Mouse (Mus musculus): ENCODE results near the gene Slc35f6. TPM values are rescaled to one million over a fixed set of nuclear protein-coding genes. Genes with fewer than 3 reads are reported as not detected.
"Not testable (repeated sequence)": the region's sequence is repeated elsewhere in the genome, so short reads cannot be mapped to it uniquely, and the experiment has no call there.

Slc35f6 gene
- polyA plus RNA-seq, 1 experiment from 2014 or later: 28.7 TPM

- peak overlapping the region; percentile 87 for H3K9ac ChIP-seq (ENCODE audit: low read length)
- no peak overlapping the region; the same call in 1 of the 2 replicates for H3K27ac ChIP-seq (ENCODE audit: low read depth, low read length)
- H3K4me2 ChIP-seq (ENCODE audit: low read depth): peak overlapping the region; percentile 62
- DNase-seq (ENCODE audit: low spot score): no peak
- peaks cover 5% of the 10 kb centered on the region for H3K36me3 ChIP-seq (ENCODE audit: control insufficient read depth, insufficient read depth, low read length)
- H3K9me3 ChIP-seq (ENCODE audit: control insufficient read depth, low read length): no peaks in the 10 kb centered on the region
- H3K4me3 ChIP-seq (ENCODE audit: low read depth, low read length): peak overlapping the region; percentile 85
- H3K4me1 ChIP-seq (ENCODE audit: control insufficient read depth, insufficient read depth, low read length): peaks cover 3% of the 10 kb centered on the region; the same call in 1 of the 2 replicates
- no peaks in the 10 kb centered on the region for H3K27me3 ChIP-seq (ENCODE audit: control insufficient read depth, insufficient read depth, low read length)
- WGBS: under 1% methylated on average over 13 of the region's 13 CpGs
- ATAC-seq (ENCODE audit: insufficient read depth, low FRiP score, low TSS enrichment): no peak
Observed at GRCm38 (mm10) chr5:30667215-30667614, 19.5 kb downstream of the Slc35f6 start.

- no peak for ATAC-seq (ENCODE audit: insufficient read depth, low FRiP score, low TSS enrichment)
- peak overlapping the region; percentile 87 for H3K9ac ChIP-seq (ENCODE audit: low read length)
- peaks cover 9% of the 10 kb centered on the region for H3K36me3 ChIP-seq (ENCODE audit: control insufficient read depth, insufficient read depth, low read length)
- no peaks in the 10 kb centered on the region for H3K27me3 ChIP-seq (ENCODE audit: control insufficient read depth, insufficient read depth, low read length)
- H3K4me1 ChIP-seq (ENCODE audit: control insufficient read depth, insufficient read depth, low read length): peaks cover 3% of the 10 kb centered on the region; the same call in 1 of the 2 replicates
- no peak for DNase-seq (ENCODE audit: low spot score)
- peak overlapping the region; percentile 62 for H3K4me2 ChIP-seq (ENCODE audit: low read depth)
- H3K27ac ChIP-seq (ENCODE audit: low read depth, low read length): no peak overlapping the region
- H3K4me3 ChIP-seq (ENCODE audit: low read depth, low read length): peak overlapping the region; percentile 85
- H3K9me3 ChIP-seq (ENCODE audit: control insufficient read depth, low read length): no peaks in the 10 kb centered on the region
- WGBS: 15% methylated on average over 3 of the region's 3 CpGs
Observed at GRCm38 (mm10) chr5:30667686-30668085, 20.0 kb downstream of the Slc35f6 start.

DNA sequence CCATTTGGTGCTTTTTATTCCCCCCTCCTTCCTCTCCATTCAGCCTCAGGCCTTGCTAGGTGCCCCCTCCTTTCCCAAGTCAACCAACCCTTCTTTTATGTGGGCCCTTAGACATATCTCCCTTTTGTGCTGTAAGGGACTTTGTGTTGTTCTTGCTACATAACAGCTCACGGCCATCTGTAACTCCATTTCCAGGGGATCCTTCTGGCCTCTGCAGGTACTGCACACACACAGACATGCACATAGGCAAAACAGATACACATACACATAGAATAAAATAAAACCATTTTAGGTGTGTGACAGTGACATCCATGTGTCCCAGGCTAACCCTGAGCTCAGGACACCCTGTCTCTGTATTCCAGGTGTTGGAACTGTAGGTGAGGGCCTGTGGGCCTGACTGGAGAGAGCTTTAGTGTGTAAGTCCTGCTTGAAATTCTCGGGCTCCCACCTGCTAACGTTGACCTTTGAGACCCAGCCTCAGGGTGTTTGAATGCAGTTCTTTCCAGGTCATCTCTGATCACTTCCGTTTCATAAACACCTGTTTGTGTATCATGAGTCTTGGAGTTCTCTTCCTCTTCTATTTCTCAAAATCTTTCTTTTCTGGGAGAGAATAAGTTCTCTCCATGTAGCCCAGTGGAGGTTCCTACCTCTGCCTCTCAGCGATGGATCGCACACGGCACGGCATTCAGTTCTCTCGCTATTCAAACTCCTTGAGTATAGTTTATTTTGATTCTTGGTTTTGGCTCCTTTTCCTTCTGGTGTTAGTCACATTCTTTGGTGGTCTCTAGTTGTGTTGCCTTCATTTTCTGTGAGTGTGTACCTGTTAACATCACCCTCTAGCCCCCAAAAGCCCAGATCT lies 21.1 kb downstream of the Slc35f6 start:
- Histone ChIP-seq H3K4me1 (ENCODE audit: control insufficient read depth, insufficient read depth, low read length) (peaks cover 3% of the 10 kb centered on the region; the same call in 1 of the 2 replicates), H3K9me3 (ENCODE audit: control insufficient read depth, low read length) (no peaks in the 10 kb centered on the region), H3K27me3 (ENCODE audit: control insufficient read depth, insufficient read depth, low read length) (no peaks in the 10 kb centered on the region), H3K36me3 (ENCODE audit: control insufficient read depth, insufficient read depth, low read length) (peaks cover 14% of the 10 kb centered on the region), H3K4me3 (ENCODE audit: low read depth, low read length) (0 out of 2 replicates have a peak overlapping the region, but pooled peaks have one; percentile 3), H3K27ac (ENCODE audit: low read depth, low read length) (no peak overlapping the region), H3K4me2 (ENCODE audit: low read depth) (peak overlapping the region; percentile 10), H3K9ac (ENCODE audit: low read length) (no peak overlapping the region)
- 96% methylated on average over 9 of the region's 9 CpGs for WGBS
- no peak for DNase-seq (ENCODE audit: low spot score)
- no peak for ATAC-seq (ENCODE audit: insufficient read depth, low FRiP score, low TSS enrichment)

DNA sequence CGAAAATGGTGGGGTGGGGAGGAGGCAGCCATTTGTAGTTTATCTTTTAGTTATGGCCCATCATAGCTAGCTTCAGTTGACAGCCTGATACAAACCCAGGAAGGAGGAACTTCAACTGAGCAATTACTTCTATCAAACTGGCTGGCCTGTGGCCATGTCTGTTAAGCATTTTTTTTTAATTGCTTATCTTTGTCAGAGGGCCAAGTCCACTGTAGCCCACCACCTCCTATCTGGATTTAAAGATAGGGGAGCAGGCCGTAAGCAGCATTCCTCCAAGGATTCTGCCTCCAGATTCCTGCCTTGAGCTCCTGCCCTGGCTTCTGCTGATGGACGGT lies 21.7 kb downstream of the Slc35f6 start:
- DNase-seq (ENCODE audit: low spot score): no peak
- H3K4me1 ChIP-seq (ENCODE audit: control insufficient read depth, insufficient read depth, low read length): peaks cover 3% of the 10 kb centered on the region; the same call in 1 of the 2 replicates
- no peak overlapping the region for H3K27ac ChIP-seq (ENCODE audit: low read depth, low read length)
- H3K9ac ChIP-seq (ENCODE audit: low read length): no peak overlapping the region
- no peak for ATAC-seq (ENCODE audit: insufficient read depth, low FRiP score, low TSS enrichment)
- no peaks in the 10 kb centered on the region for H3K27me3 ChIP-seq (ENCODE audit: control insufficient read depth, insufficient read depth, low read length)
- H3K4me2 ChIP-seq (ENCODE audit: low read depth): no peak overlapping the region
- H3K36me3 ChIP-seq (ENCODE audit: control insufficient read depth, insufficient read depth, low read length): peaks cover 14% of the 10 kb centered on the region
- 83% methylated on average over 3 of the region's 3 CpGs for WGBS
- H3K9me3 ChIP-seq (ENCODE audit: control insufficient read depth, low read length): no peaks in the 10 kb centered on the region
- H3K4me3 ChIP-seq (ENCODE audit: low read depth, low read length): no peak overlapping the region

GRCm38 (mm10) chr5:30670091-30670490 lies 22.4 kb downstream of the Slc35f6 start:
- no peak for DNase-seq (ENCODE audit: low spot score)
- peaks cover 14% of the 10 kb centered on the region for H3K36me3 ChIP-seq (ENCODE audit: control insufficient read depth, insufficient read depth, low read length)
- no peak overlapping the region for H3K4me3 ChIP-seq (ENCODE audit: low read depth, low read length)
- no peak overlapping the region for H3K27ac ChIP-seq (ENCODE audit: low read depth, low read length)
- H3K9ac ChIP-seq (ENCODE audit: low read length): no peak overlapping the region
- no peak overlapping the region for H3K4me2 ChIP-seq (ENCODE audit: low read depth)
- no peaks in the 10 kb centered on the region for H3K9me3 ChIP-seq (ENCODE audit: control insufficient read depth, low read length)
- ATAC-seq (ENCODE audit: insufficient read depth, low FRiP score, low TSS enrichment): no peak
- 89% methylated on average over 7 of the region's 7 CpGs for WGBS
- H3K4me1 ChIP-seq (ENCODE audit: control insufficient read depth, insufficient read depth, low read length): peaks cover 3% of the 10 kb centered on the region; the same call in 1 of the 2 replicates
- H3K27me3 ChIP-seq (ENCODE audit: control insufficient read depth, insufficient read depth, low read length): no peaks in the 10 kb centered on the region

DNA sequence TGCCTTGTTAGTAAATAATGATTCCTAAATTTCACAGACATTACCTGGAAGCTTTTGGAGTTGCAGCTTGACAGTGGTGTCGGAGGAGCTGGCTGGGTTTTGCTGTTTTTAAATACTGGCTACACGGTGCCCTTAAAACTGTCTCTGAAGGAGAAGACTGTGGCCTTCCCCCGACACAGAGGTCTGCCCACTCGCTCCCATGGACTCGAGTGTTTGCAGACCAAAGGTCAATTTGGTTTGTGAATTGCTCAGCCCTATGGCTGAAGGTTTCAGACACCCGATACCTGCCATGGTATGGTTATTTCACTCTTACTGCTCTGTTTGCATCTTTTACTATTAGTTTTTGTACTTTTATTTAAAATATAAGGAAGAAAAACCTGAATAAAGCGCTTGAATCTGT lies 26.3 kb downstream of the Slc35f6 start:
- no peaks in the 10 kb centered on the region for H3K4me1 ChIP-seq (ENCODE audit: control insufficient read depth, insufficient read depth, low read length)
- DNase-seq (ENCODE audit: low spot score): no peak
- WGBS: 85% methylated on average over 7 of the region's 7 CpGs
- ATAC-seq (ENCODE audit: insufficient read depth, low FRiP score, low TSS enrichment): no peak
- H3K9me3 ChIP-seq (ENCODE audit: control insufficient read depth, low read length): no peaks in the 10 kb centered on the region
- H3K27ac ChIP-seq (ENCODE audit: low read depth, low read length): no peak overlapping the region
- peaks cover 17% of the 10 kb centered on the region for H3K36me3 ChIP-seq (ENCODE audit: control insufficient read depth, insufficient read depth, low read length)
- no peak overlapping the region for H3K9ac ChIP-seq (ENCODE audit: low read length)
- H3K4me2 ChIP-seq (ENCODE audit: low read depth): no peak overlapping the region
- no peak overlapping the region for H3K4me3 ChIP-seq (ENCODE audit: low read depth, low read length)
- no peaks in the 10 kb centered on the region for H3K27me3 ChIP-seq (ENCODE audit: control insufficient read depth, insufficient read depth, low read length)

DNA sequence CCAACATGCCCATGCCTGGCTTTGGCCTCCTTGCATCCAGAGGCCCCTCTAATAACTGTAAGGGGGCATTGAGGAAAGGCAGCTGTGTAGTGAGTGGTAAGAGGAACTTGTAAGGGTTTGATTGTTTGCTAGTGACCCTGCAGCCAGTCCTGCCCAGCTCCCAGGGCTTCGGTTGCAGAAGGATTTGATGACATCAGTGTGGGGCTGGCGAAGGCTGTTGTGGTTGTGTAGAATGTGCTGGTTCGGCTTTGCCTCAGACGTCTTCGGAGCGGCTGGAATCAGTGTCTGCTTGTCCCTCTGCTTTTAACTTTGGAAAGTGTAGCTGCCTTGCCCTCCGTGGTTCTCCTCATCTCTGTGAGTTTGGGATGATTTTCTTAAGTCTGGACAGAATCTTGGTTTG lies 29.1 kb downstream of the Slc35f6 start:
- Histone ChIP-seq H3K9ac (ENCODE audit: low read length) (no peak overlapping the region), H3K27ac (ENCODE audit: low read depth, low read length) (no peak overlapping the region), H3K36me3 (ENCODE audit: control insufficient read depth, insufficient read depth, low read length) (peaks cover 15% of the 10 kb centered on the region), H3K4me1 (ENCODE audit: control insufficient read depth, insufficient read depth, low read length) (no peaks in the 10 kb centered on the region), H3K9me3 (ENCODE audit: control insufficient read depth, low read length) (no peaks in the 10 kb centered on the region), H3K4me3 (ENCODE audit: low read depth, low read length) (no peak overlapping the region), H3K27me3 (ENCODE audit: control insufficient read depth, insufficient read depth, low read length) (no peaks in the 10 kb centered on the region), H3K4me2 (ENCODE audit: low read depth) (no peak overlapping the region)
- ATAC-seq (ENCODE audit: insufficient read depth, low FRiP score, low TSS enrichment) (no peak), DNase-seq (ENCODE audit: low spot score) (no peak)
- WGBS: 92% methylated on average over 7 of the region's 7 CpGs

DNA sequence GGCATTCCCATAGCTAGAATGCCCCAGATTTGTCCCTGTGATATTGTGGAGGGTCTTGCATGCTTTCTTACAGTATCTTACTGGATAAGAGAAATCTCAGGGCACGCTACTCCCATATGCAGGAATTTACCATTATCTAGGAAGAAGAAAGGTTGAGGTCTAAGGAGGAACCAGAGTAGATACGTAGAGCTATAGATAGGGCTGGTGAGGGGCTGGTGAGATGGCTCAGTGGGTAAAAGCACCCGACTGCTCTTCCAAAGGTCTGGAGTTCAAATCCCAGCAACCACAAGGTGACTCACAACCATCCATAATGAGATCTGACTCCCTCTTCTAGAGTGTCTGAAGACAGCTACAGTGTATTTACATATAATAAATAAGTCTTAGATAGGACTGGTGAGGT lies 30.3 kb downstream of the Slc35f6 start:
- not testable (repeated sequence) for H3K9me3 ChIP-seq (ENCODE audit: control insufficient read depth, low read length); H3K27me3 ChIP-seq (ENCODE audit: control insufficient read depth, insufficient read depth, low read length); H3K4me3 ChIP-seq (ENCODE audit: low read depth, low read length); H3K36me3 ChIP-seq (ENCODE audit: control insufficient read depth, insufficient read depth, low read length); H3K4me1 ChIP-seq (ENCODE audit: control insufficient read depth, insufficient read depth, low read length); H3K4me2 ChIP-seq (ENCODE audit: low read depth); H3K27ac ChIP-seq (ENCODE audit: low read depth, low read length); ATAC-seq (ENCODE audit: insufficient read depth, low FRiP score, low TSS enrichment); DNase-seq (ENCODE audit: low spot score); H3K9ac ChIP-seq (ENCODE audit: low read length)
- WGBS: 94% methylated on average over 3 of the region's 3 CpGs

DNA sequence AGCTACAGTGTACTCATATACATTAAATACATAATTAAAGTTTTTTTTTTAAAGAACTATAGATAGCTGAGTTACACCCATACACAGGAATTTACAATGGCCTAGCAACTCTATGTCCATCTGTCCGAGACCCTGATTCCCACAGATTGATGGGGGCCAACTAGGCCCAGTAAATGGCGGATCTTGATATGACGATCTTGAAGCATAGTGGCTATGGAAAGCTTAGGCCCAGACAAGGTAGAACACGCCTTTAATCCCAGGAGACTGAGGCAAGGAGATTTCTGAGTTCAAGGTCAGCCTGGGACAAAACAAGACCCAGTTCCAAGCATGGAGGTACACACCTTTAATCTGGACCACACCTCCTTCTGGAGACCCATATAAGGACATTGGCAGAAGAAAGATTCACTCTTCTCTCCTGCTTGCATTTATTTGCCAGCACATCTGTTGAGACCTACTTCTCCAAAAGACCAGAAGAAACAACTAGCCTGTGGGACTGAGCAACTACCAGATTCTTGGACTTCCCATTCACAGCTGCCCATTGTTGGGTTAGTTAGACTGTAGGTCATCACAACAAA lies 31.1 kb downstream of the Slc35f6 start:
- no peak overlapping the region for H3K4me2 ChIP-seq (ENCODE audit: low read depth)
- no peaks in the 10 kb centered on the region for H3K27me3 ChIP-seq (ENCODE audit: control insufficient read depth, insufficient read depth, low read length)
- H3K9me3 ChIP-seq (ENCODE audit: control insufficient read depth, low read length): no peaks in the 10 kb centered on the region
- no peak for ATAC-seq (ENCODE audit: insufficient read depth, low FRiP score, low TSS enrichment)
- H3K36me3 ChIP-seq (ENCODE audit: control insufficient read depth, insufficient read depth, low read length): peaks cover 3% of the 10 kb centered on the region; the same call in 1 of the 2 replicates
- H3K27ac ChIP-seq (ENCODE audit: low read depth, low read length): no peak overlapping the region
- WGBS: 95% methylated on average over 4 of the region's 4 CpGs
- no peak for DNase-seq (ENCODE audit: low spot score)
- no peak overlapping the region for H3K4me3 ChIP-seq (ENCODE audit: low read depth, low read length)
- H3K9ac ChIP-seq (ENCODE audit: low read length): no peak overlapping the region
- no peaks in the 10 kb centered on the region for H3K4me1 ChIP-seq (ENCODE audit: control insufficient read depth, insufficient read depth, low read length)

Measured in neural tube, embryonic 11.5 days (tissue).